10 mouse cellular contexts compared by ENCODE assay signal in genomic region chr1:145138452-145139266, GRCm38 (mm10).
A peak's percentile ranks its signal among the peaks of the same experiment; 100 is the strongest.
DNase-seq lines count a peak whose midpoint lies in the region; ATAC-seq lines count a peak whose summit lies in the region.
"Had no signal": no experiment of that assay in that cellular context is flagged by ENCODE, and none has a peak within 500 bp of the region (broad histone marks: within the 10 kb centered on the region; RNA-seq: fewer than 3 reads in every experiment).

No protein-coding gene starts in this region.

- no peaks in the 10 kb centered on the region for H3K36me3 ChIP-seq in kidney, embryonic 15.5 days
- H3K36me3 ChIP-seq in lung, embryonic 15.5 days = no peaks in the 10 kb centered on the region

- H3K9me3 ChIP-seq in kidney, embryonic 15.5 days (replicated peaks) = no peaks in the 10 kb centered on the region
- no peaks in the 10 kb centered on the region for H3K9me3 ChIP-seq in lung, embryonic 15.5 days

- H3K4me2 ChIP-seq in kidney, embryonic 15.5 days = no peak overlapping the region
- H3K4me2 ChIP-seq in lung, embryonic 15.5 days = no peak overlapping the region

- 31% methylated on average over 2 of the region's 2 CpGs for WGBS in kidney, embryonic 15.5 days
- WGBS in lung, embryonic 15.5 days = 17% methylated on average over 2 of the region's 2 CpGs

- no peaks in the 10 kb centered on the region for H3K27me3 ChIP-seq in kidney, embryonic 15.5 days
- no peaks in the 10 kb centered on the region for H3K27me3 ChIP-seq in lung, embryonic 15.5 days

- no peaks in the 10 kb centered on the region for H3K4me1 ChIP-seq in kidney, embryonic 15.5 days
- peaks cover 6% of the 10 kb centered on the region; the same call in 1 of the 2 replicates for H3K4me1 ChIP-seq in lung, embryonic 15.5 days

- no peak overlapping the region for H3K9ac ChIP-seq in kidney, embryonic 15.5 days
- H3K9ac ChIP-seq in lung, embryonic 15.5 days = no peak overlapping the region

- H3K27ac ChIP-seq in kidney, embryonic 15.5 days = no peak overlapping the region
- no peak overlapping the region for H3K27ac ChIP-seq in lung, embryonic 15.5 days

- no peak; the same call in 1 of the 2 replicates for ATAC-seq in kidney, embryonic 15.5 days (replicated peaks; ENCODE audit: low FRiP score)
- ATAC-seq in lung, embryonic 15.5 days (ENCODE audit: borderline replicate concordance, extremely low read depth, low FRiP score, low TSS enrichment) = peak; percentile 83; the same call in 1 of the 2 replicates

- no peak overlapping the region for H3K4me3 ChIP-seq in kidney, embryonic 15.5 days (replicated peaks)
- H3K4me3 ChIP-seq in lung, embryonic 15.5 days = no peak overlapping the region

- peak; percentile 6 for DNase-seq in kidney, postnatal 14 days
- peak; percentile 35 for DNase-seq in Muller cell, postnatal 12 days (ENCODE audit: inconsistent ontology term)
- peak; percentile 65 for DNase-seq in brain, embryonic 18.5 days (ENCODE audit: low read depth, low spot score)
- no peak for DNase-seq in adrenal gland, postnatal 25 days
- no peak for DNase-seq in spleen, postnatal 14 days (ENCODE audit: low spot score in 2 of 2)
- DNase-seq: gastrocnemius, postnatal 10 days; kidney, postnatal 25 days; thymus, postnatal 36 days had no signal

Comparison
In these comparisons a context has a peak if more than half of its experiments do, and no peak if none do; other contexts are left out.
1. DNase-seq: peak in kidney, postnatal 14 days (single experiment), Muller cell, postnatal 12 days (single experiment) and brain, embryonic 18.5 days (single experiment); none in adrenal gland, postnatal 25 days (single experiment) and spleen, postnatal 14 days (0 of 2).